Mouse (Mus musculus) MEL (cell line): Measurements from ENCODE around the gene 9930111J21Rik2. TPM values are rescaled to one million over a fixed set of nuclear protein-coding genes. Genes with fewer than 3 reads are reported as not detected.

Source experiments
- DNase-seq: peaks from one replicate; pipeline ENCODE4 v3.0.0; 2011; ENCODE audit warnings: low read depth, low spot score
- H3K27ac ChIP-seq: 2 replicates; pipeline ENCODE4 v1.5.1; 2012; ENCODE audit warnings: low read depth, mild to moderate bottlenecking, control low read depth, low read length, moderate library complexity; ENCODE audit not compliant: control insufficient read depth
- H3K27me3 ChIP-seq, 2 experiments: fragments of 150-350 bp in 1 of 2; sonication (generic) in 1 of 2; 2 replicates each; pipeline ENCODE4 v1.6.1; 2012; ENCODE audit warnings: low read length in 2 of 2, mild to moderate bottlenecking in 2 of 2, improper control_type of control experiment in 1 of 2, moderate library complexity in 1 of 2; ENCODE audit not compliant: insufficient read depth in 2 of 2, control insufficient read depth in 1 of 2
- H3K36me3 ChIP-seq, 2 experiments: 2 replicates each; pipeline ENCODE4 v1.6.1; 2012 to 2014; ENCODE audit warnings: low read length in 2 of 2, improper control_type of control experiment in 1 of 2, inconsistent platforms in 1 of 2, mild to moderate bottlenecking in 1 of 2; ENCODE audit not compliant: insufficient read depth in 2 of 2, control insufficient read depth in 1 of 2
- H3K4me1 ChIP-seq, 2 experiments: fragments of 150-350 bp in 1 of 2; sonication (generic) in 1 of 2; 2 replicates each; pipeline ENCODE4 v1.6.1; 2012; ENCODE audit warnings: low read length in 2 of 2, improper control_type of control experiment in 1 of 2, mild to moderate bottlenecking in 1 of 2; ENCODE audit not compliant: insufficient read depth in 2 of 2, control insufficient read depth in 1 of 2
- H3K4me3 ChIP-seq, 2 experiments: fragments of 150-350 bp in 1 of 2; sonication (generic) in 1 of 2; 2 replicates each; pipeline ENCODE4 v1.5.1; 2012; ENCODE audit warnings: low read depth in 2 of 2, low read length in 2 of 2, mild to moderate bottlenecking in 2 of 2, moderate library complexity in 2 of 2, control low read depth in 1 of 2, improper control_type of control experiment in 1 of 2; ENCODE audit not compliant: control insufficient read depth in 1 of 2, insufficient read depth in 1 of 2
- H3K79me2 ChIP-seq: 2 replicates; pipeline ENCODE4 v1.6.1; 2012; ENCODE audit warnings: mild to moderate bottlenecking, low read length, moderate library complexity; ENCODE audit not compliant: control insufficient read depth, poor library complexity, insufficient read depth
- H3K9ac ChIP-seq: 2 replicates; pipeline ENCODE4 v1.6.1; 2012; ENCODE audit warnings: low read depth, mild to moderate bottlenecking, control low read depth, low read length, moderate library complexity; ENCODE audit not compliant: control insufficient read depth, poor library complexity, severe bottlenecking
- H3K9me3 ChIP-seq: fragments of 150-350 bp; sonication (generic); replicated peaks from 2 replicates; pipeline ENCODE4 v1.6.1; 2012; ENCODE audit warnings: mild to moderate bottlenecking, low read length, improper control_type of control experiment, moderate library complexity; ENCODE audit not compliant: insufficient read depth
- ELF1 ChIP-seq: IDR thresholded peaks from 2 replicates; pipeline ENCODE4 v1.6.1; 2014; ENCODE audit warnings: low read depth, mild to moderate bottlenecking, inconsistent platforms, low read length, improper control_type of control experiment, moderate library complexity
- EP300 ChIP-seq, 2 experiments: IDR thresholded peaks; 2 replicates each; pipeline ENCODE4 v1.6.1; 2011; ENCODE audit warnings: improper control_type of control experiment in 2 of 2, low read length in 2 of 2, low read depth in 1 of 2, mild to moderate bottlenecking in 1 of 2
- ETS1 ChIP-seq: IDR thresholded peaks from 2 replicates; pipeline ENCODE4 v1.6.1; 2012; ENCODE audit warnings: low read depth, mild to moderate bottlenecking, inconsistent platforms, low read length, improper control_type of control experiment, moderate library complexity
- GATA1 ChIP-seq: IDR thresholded peaks from 2 replicates; pipeline ENCODE4 v1.6.1; 2011; ENCODE audit warnings: low read depth, low read length, improper control_type of control experiment
- JUND ChIP-seq: IDR thresholded peaks from 2 replicates; pipeline ENCODE4 v1.6.1; 2011; ENCODE audit warnings: low read depth, mild to moderate bottlenecking, improper control_type of control experiment, low read length
- KAT2A ChIP-seq: conservative IDR thresholded peaks from 2 replicates; pipeline ENCODE4 v1.6.1; 2012; ENCODE audit warnings: low read depth, low read length, improper control_type of control experiment, inconsistent platforms
- MAZ ChIP-seq: IDR thresholded peaks from 2 replicates; pipeline ENCODE4 v1.6.1; 2012; ENCODE audit warnings: low read depth, mild to moderate bottlenecking, inconsistent platforms, low read length, improper control_type of control experiment
- MXI1 ChIP-seq: IDR thresholded peaks from 2 replicates; pipeline ENCODE4 v1.6.1; 2011; ENCODE audit warnings: mild to moderate bottlenecking, low read depth, low read length, improper control_type of control experiment
- MYB ChIP-seq: IDR thresholded peaks from 2 replicates; pipeline ENCODE4 v1.6.1; 2011; ENCODE audit warnings: mild to moderate bottlenecking, low read depth, low read length, improper control_type of control experiment
- NELFE ChIP-seq: IDR thresholded peaks from 2 replicates; pipeline ENCODE4 v1.6.1; 2011; ENCODE audit warnings: low read depth, low read length, improper control_type of control experiment
- POLR2AphosphoS2 ChIP-seq: IDR thresholded peaks from 2 replicates; pipeline ENCODE4 v1.6.1; 2011; ENCODE audit warnings: low read length, improper control_type of control experiment
- RAD21 ChIP-seq: IDR thresholded peaks from 2 replicates; pipeline ENCODE4 v1.6.1; 2011; ENCODE audit warnings: mild to moderate bottlenecking, low read depth, low read length, improper control_type of control experiment
- SIN3A ChIP-seq: IDR thresholded peaks from 2 replicates; pipeline ENCODE4 v1.6.1; 2012; ENCODE audit warnings: low read length, improper control_type of control experiment, inconsistent platforms
- TAL1 ChIP-seq: IDR thresholded peaks from 2 replicates; pipeline ENCODE4 v1.6.1; 2012; ENCODE audit warnings: mild to moderate bottlenecking, inconsistent platforms, low read length, moderate library complexity, mixed read lengths
- TBP ChIP-seq: IDR thresholded peaks from 2 replicates; pipeline ENCODE4 v1.8.0; 2011; ENCODE audit warnings: low read depth, low read length, improper control_type of control experiment
- TCF12 ChIP-seq: IDR thresholded peaks from 2 replicates; pipeline ENCODE4 v1.6.1; 2014; ENCODE audit warnings: low read depth, mild to moderate bottlenecking, inconsistent platforms, low read length, improper control_type of control experiment, moderate library complexity
- ZC3H11A ChIP-seq: IDR thresholded peaks from 2 replicates; pipeline ENCODE4 v1.6.1; 2012; ENCODE audit warnings: low read depth, mild to moderate bottlenecking, inconsistent platforms, low read length, improper control_type of control experiment
- ZKSCAN1 ChIP-seq: IDR thresholded peaks from 2 replicates; pipeline ENCODE4 v1.6.1; 2012; ENCODE audit warnings: low read depth, mild to moderate bottlenecking, inconsistent platforms, low read length, improper control_type of control experiment, moderate library complexity
- ZMIZ1 ChIP-seq: IDR thresholded peaks from 2 replicates; pipeline ENCODE4 v1.6.1; 2012; ENCODE audit warnings: low read depth, mild to moderate bottlenecking, inconsistent platforms, low read length, improper control_type of control experiment, moderate library complexity
- polyA plus RNA-seq, 2 experiments: library from polyadenylated mRNA; stranded (reverse) in 1 of 2; unstranded in 1 of 2; fragments of >175 nt in 1 of 2; fragments of >200 nt in 1 of 2; gene quantifications; 2 replicates each; pipeline versions ENCODE4 v1.2.1 to v1.2.4; 2012; ENCODE audit warnings: low replicate concordance in 2 of 2, low read depth in 1 of 2; ENCODE audit not compliant: insufficient read length in 2 of 2, insufficient read depth in 1 of 2, missing spikeins in 1 of 2
- total RNA-seq: library from RNA; depleted of rRNA; stranded (reverse); fragments of 300-350 nt; gene quantifications from 2 replicates; pipeline ENCODE4 v1.2.3, GENCODE M21; 2012

9930111J21Rik2 gene
- total and polyA plus RNA-seq, 3 experiments = 0.04 to 0.08 TPM; not detected in 1

- peaks cover 56 to 61% of the 10 kb centered on the region in 2 experiments for H3K4me1 ChIP-seq
- peak; percentile 62 for TF ChIP-seq ELF1
- no peak for TF ChIP-seq RAD21
- peak overlapping the region; percentile 60 to 74 for H3K4me3 ChIP-seq
- H3K9me3 ChIP-seq = no peaks in the 10 kb centered on the region
- peak overlapping the region; percentile 98 for H3K27ac ChIP-seq
- H3K36me3 ChIP-seq = peaks cover 0 to 78% of the 10 kb centered on the region in 2 experiments; a peak in 3 of 4 replicates
- H3K79me2 ChIP-seq = peaks cover 31% of the 10 kb centered on the region
- DNase-seq = peak; percentile 61
- H3K9ac ChIP-seq = peak overlapping the region; percentile 76
- no peaks in the 10 kb centered on the region for H3K27me3 ChIP-seq
Measured at GRCm38 (mm10) chr11:49081886-49082285, 30.8 kb upstream of the 9930111J21Rik2 start.

DNA sequence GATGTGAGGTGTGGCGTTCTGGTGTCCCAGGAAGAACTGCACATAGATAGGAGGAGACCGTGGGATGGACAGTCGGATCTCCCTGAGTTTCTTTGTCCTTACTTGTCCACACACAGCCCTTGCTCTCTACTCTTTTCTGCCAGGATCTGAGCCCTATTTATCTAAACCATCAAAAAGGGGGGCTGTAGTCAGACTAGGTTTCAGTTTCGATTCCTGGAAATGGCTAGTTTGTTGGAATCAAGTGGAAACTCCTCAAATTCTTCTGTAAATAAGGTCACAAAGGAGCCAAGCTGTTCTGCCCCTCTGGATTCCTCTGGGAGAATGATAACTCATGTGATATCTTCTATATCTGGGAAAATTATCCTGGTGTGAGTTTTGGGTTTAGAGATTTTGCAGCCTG lies 30.3 kb upstream of the 9930111J21Rik2 start:
- Histone ChIP-seq H3K9me3 (no peaks in the 10 kb centered on the region), H3K4me3 (peak overlapping the region; percentile 60 to 74), H3K4me1 (peaks cover 54 to 56% of the 10 kb centered on the region in 2 experiments), H3K27me3 (no peaks in the 10 kb centered on the region), H3K9ac (peak overlapping the region; percentile 76), H3K36me3 (peaks cover 0 to 75% of the 10 kb centered on the region in 2 experiments; a peak in 3 of 4 replicates), H3K79me2 (peaks cover 34% of the 10 kb centered on the region), H3K27ac (peak overlapping the region; percentile 98)
- TF ChIP-seq GATA1 (peak; percentile 59), EP300 (IDR thresholded peaks at IDR 0.05; ENCODE audit: low read depth in 1 of 2, low read length in 2 of 2) (peak; percentile 16 to 22; a peak in 2 of 4 replicates), MYB (no peak), TBP (no peak), TCF12 (no peak), KAT2A (no peak), SIN3A (no peak; the same call in 1 of the 2 replicates), ZKSCAN1 (no peak), POLR2AphosphoS2 (no peak), ZC3H11A (no peak), JUND (no peak), MAZ (peak; percentile 53; the same call in 1 of the 2 replicates), NELFE (peak; percentile 34; the same call in 1 of the 2 replicates), ZMIZ1 (peak; percentile 37), TAL1 (no peak), MXI1 (peak; percentile 22; the same call in 1 of the 2 replicates), ETS1 (peak; percentile 80)
- DNase-seq = peak; percentile 67
